Mouse (Mus musculus): ENCODE results near the gene Derl3. TPM values are rescaled to one million over a fixed set of nuclear protein-coding genes. Genes with fewer than 3 reads are reported as not detected.

Gene Derl3
- polyA plus RNA-seq, 1 experiment from 2014 or later: 5.1 TPM

GRCm38 (mm10) chr10:75930304-75930703, 37.1 kb downstream of the Derl3 start:
- 49% methylated on average over 6 of the region's 6 CpGs for WGBS
- H3K36me3 ChIP-seq (ENCODE audit: control insufficient read depth, insufficient read depth, low read length): no peaks in the 10 kb centered on the region
- DNase-seq (ENCODE audit: low spot score) (no peak), ATAC-seq (replicated peaks; ENCODE audit: low FRiP score) (no peak)
- H3K27ac ChIP-seq (ENCODE audit: low read depth, low read length): no peak overlapping the region
- no peak overlapping the region for H3K4me2 ChIP-seq
- peaks cover 15% of the 10 kb centered on the region for H3K4me1 ChIP-seq (replicated peaks; ENCODE audit: control insufficient read depth, insufficient read depth, low read length)
- H3K27me3 ChIP-seq (replicated peaks; ENCODE audit: control insufficient read depth, insufficient read depth, low read length): peaks cover 35% of the 10 kb centered on the region
- H3K4me3 ChIP-seq (ENCODE audit: low read depth, low read length): no peak overlapping the region
- H3K9me3 ChIP-seq (ENCODE audit: control insufficient read depth, low read length): no peaks in the 10 kb centered on the region
- H3K9ac ChIP-seq (ENCODE audit: low read depth, low read length): no peak overlapping the region

- H3K9ac ChIP-seq (ENCODE audit: low read depth, low read length): no peak overlapping the region
- H3K36me3 ChIP-seq (ENCODE audit: control insufficient read depth, insufficient read depth, low read length): no peaks in the 10 kb centered on the region
- H3K4me3 ChIP-seq (ENCODE audit: low read depth, low read length): 0 out of 2 replicates have a peak overlapping the region, but pooled peaks have one; percentile 10
- H3K9me3 ChIP-seq (ENCODE audit: control insufficient read depth, low read length): no peaks in the 10 kb centered on the region
- H3K27me3 ChIP-seq (replicated peaks; ENCODE audit: control insufficient read depth, insufficient read depth, low read length): peaks cover 37% of the 10 kb centered on the region
- peak overlapping the region; percentile 26; the same call in 1 of the 2 replicates for H3K4me2 ChIP-seq
- no peak for DNase-seq (ENCODE audit: low spot score)
- no peak for ATAC-seq (replicated peaks; ENCODE audit: low FRiP score)
- H3K27ac ChIP-seq (ENCODE audit: low read depth, low read length): no peak overlapping the region
- H3K4me1 ChIP-seq (replicated peaks; ENCODE audit: control insufficient read depth, insufficient read depth, low read length): peaks cover 21% of the 10 kb centered on the region
- WGBS: 24% methylated on average over 7 of the region's 7 CpGs
Measured at GRCm38 (mm10) chr10:75931311-75931710, 38.1 kb downstream of the Derl3 start.

- DNase-seq (ENCODE audit: low spot score) (peak; percentile 73), ATAC-seq (replicated peaks; ENCODE audit: low FRiP score) (peak; percentile 59)
- peaks cover 29% of the 10 kb centered on the region for H3K4me1 ChIP-seq (replicated peaks; ENCODE audit: control insufficient read depth, insufficient read depth, low read length)
- H3K36me3 ChIP-seq (ENCODE audit: control insufficient read depth, insufficient read depth, low read length): no peaks in the 10 kb centered on the region
- peaks cover 42% of the 10 kb centered on the region for H3K27me3 ChIP-seq (replicated peaks; ENCODE audit: control insufficient read depth, insufficient read depth, low read length)
- H3K27ac ChIP-seq (ENCODE audit: low read depth, low read length): no peak overlapping the region
- H3K4me3 ChIP-seq (ENCODE audit: low read depth, low read length): peak overlapping the region; percentile 50
- peak overlapping the region; percentile 74 for H3K9ac ChIP-seq (ENCODE audit: low read depth, low read length)
- no peaks in the 10 kb centered on the region for H3K9me3 ChIP-seq (ENCODE audit: control insufficient read depth, low read length)
- WGBS: 2% methylated on average over 42 of the region's 44 CpGs
- H3K4me2 ChIP-seq: peak overlapping the region; percentile 95
Measured at GRCm38 (mm10) chr10:75932081-75932678, 39.0 kb downstream of the Derl3 start.

GRCm38 (mm10) chr10:75932891-75933290, 39.7 kb downstream of the Derl3 start, which contains the start of gene Chchd10:
Gene Chchd10, plus strand, starts transcription at chr10:75933130.
- Histone ChIP-seq H3K27me3 (replicated peaks; ENCODE audit: control insufficient read depth, insufficient read depth, low read length) (peaks cover 42% of the 10 kb centered on the region), H3K9me3 (ENCODE audit: control insufficient read depth, low read length) (no peaks in the 10 kb centered on the region), H3K4me3 (ENCODE audit: low read depth, low read length) (peak within 1 kb of the TSS; percentile 50), H3K9ac (ENCODE audit: low read depth, low read length) (peak within 1 kb of the TSS; percentile 74), H3K27ac (ENCODE audit: low read depth, low read length) (no peak within 1 kb of the TSS), H3K36me3 (ENCODE audit: control insufficient read depth, insufficient read depth, low read length) (no peaks in the 10 kb centered on the region), H3K4me2 (peak within 1 kb of the TSS; percentile 95), H3K4me1 (replicated peaks; ENCODE audit: control insufficient read depth, insufficient read depth, low read length) (peaks cover 36% of the 10 kb centered on the region)
- no peak for ATAC-seq (replicated peaks; ENCODE audit: low FRiP score)
- WGBS: 44% methylated on average over 6 of the region's 6 CpGs
- DNase-seq (ENCODE audit: low spot score): no peak

GRCm38 (mm10) chr10:75934991-75935390, 41.8 kb downstream of the Derl3 start:
- H3K9me3 ChIP-seq (ENCODE audit: control insufficient read depth, low read length): no peaks in the 10 kb centered on the region
- DNase-seq (ENCODE audit: low spot score) (no peak), ATAC-seq (replicated peaks; ENCODE audit: low FRiP score) (no peak)
- H3K27me3 ChIP-seq (replicated peaks; ENCODE audit: control insufficient read depth, insufficient read depth, low read length): peaks cover 39% of the 10 kb centered on the region
- no peak overlapping the region for H3K27ac ChIP-seq (ENCODE audit: low read depth, low read length)
- peaks cover 52% of the 10 kb centered on the region for H3K4me1 ChIP-seq (replicated peaks; ENCODE audit: control insufficient read depth, insufficient read depth, low read length)
- peak overlapping the region; percentile 96 for H3K4me2 ChIP-seq
- no peak overlapping the region for H3K9ac ChIP-seq (ENCODE audit: low read depth, low read length)
- peak overlapping the region; percentile 81 for H3K4me3 ChIP-seq (ENCODE audit: low read depth, low read length)
- 47% methylated on average over 1 of the region's 1 CpGs for WGBS
- no peaks in the 10 kb centered on the region for H3K36me3 ChIP-seq (ENCODE audit: control insufficient read depth, insufficient read depth, low read length)

DNA sequence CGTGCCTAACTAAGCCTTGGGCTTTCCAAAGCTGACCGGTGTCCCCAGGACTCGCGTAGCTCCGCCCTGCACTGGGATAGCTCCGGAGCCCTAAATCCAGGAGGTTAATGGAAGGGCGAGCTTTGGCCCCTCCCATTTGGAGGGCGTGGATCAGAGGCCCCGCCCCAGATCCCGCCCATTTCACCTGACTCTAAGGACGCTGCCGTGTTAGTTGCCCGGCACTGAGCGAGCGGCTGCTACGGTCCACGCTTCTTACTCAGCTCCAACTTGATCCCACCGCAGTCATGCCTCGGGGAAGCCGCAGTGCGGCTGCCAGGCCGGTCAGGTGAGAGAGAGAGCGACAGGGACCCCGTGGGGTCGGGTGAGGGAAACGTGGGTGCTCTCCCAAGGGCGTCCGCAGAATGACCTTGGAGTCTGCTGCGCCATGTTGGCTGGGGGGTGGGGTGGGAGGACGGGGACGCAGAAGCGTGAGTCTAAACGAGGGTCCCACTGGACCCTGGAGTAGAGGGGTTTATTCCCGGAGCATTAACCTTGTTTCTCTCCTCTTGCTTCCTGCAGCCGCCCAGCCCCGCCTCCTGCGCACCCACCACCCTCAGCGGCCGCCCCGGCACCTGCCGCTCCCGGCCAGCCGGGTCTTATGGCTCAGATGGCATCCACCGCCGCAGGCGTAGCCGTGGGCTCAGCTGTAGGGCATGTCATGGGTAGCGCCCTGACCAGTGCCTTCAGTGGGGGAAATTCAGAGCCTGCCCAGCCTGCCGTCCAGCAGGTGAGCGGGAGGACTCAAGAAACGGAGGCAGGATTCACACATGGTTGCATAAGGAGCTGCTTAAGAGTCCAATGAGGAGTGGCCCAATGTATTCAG, 42.7 kb downstream of the Derl3 start, which contains the start of gene Mmp11:
Gene Mmp11, minus strand, starts transcription at position 817 of the 862 bp plus-strand sequence.
- 2% methylated on average over 50 of the region's 51 CpGs for WGBS
- Histone ChIP-seq H3K4me1 (replicated peaks; ENCODE audit: control insufficient read depth, insufficient read depth, low read length) (peaks cover 58% of the 10 kb centered on the region), H3K27ac (ENCODE audit: low read depth, low read length) (peak within 1 kb of the TSS; percentile 55; the same call in 1 of the 2 replicates), H3K36me3 (ENCODE audit: control insufficient read depth, insufficient read depth, low read length) (no peaks in the 10 kb centered on the region), H3K9me3 (ENCODE audit: control insufficient read depth, low read length) (no peaks in the 10 kb centered on the region), H3K4me2 (peak within 1 kb of the TSS; percentile 96), H3K9ac (ENCODE audit: low read depth, low read length) (peak within 1 kb of the TSS; percentile 80), H3K4me3 (ENCODE audit: low read depth, low read length) (peak within 1 kb of the TSS; percentile 81), H3K27me3 (replicated peaks; ENCODE audit: control insufficient read depth, insufficient read depth, low read length) (peaks cover 30% of the 10 kb centered on the region)
- DNase-seq (ENCODE audit: low spot score): peak; percentile 84
- peak; percentile 76 for ATAC-seq (replicated peaks; ENCODE audit: low FRiP score)

GRCm38 (mm10) chr10:75936909-75937667, 43.9 kb downstream of the Derl3 start:
- H3K4me2 ChIP-seq: peak overlapping the region; percentile 96
- H3K4me1 ChIP-seq (replicated peaks; ENCODE audit: control insufficient read depth, insufficient read depth, low read length): peaks cover 53% of the 10 kb centered on the region
- H3K36me3 ChIP-seq (ENCODE audit: control insufficient read depth, insufficient read depth, low read length): no peaks in the 10 kb centered on the region
- ATAC-seq (replicated peaks; ENCODE audit: low FRiP score): no peak
- DNase-seq (ENCODE audit: low spot score): no peak
- no peaks in the 10 kb centered on the region for H3K9me3 ChIP-seq (ENCODE audit: control insufficient read depth, low read length)
- H3K27me3 ChIP-seq (replicated peaks; ENCODE audit: control insufficient read depth, insufficient read depth, low read length): peaks cover 18% of the 10 kb centered on the region
- no peak overlapping the region for H3K9ac ChIP-seq (ENCODE audit: low read depth, low read length)
- 50% methylated on average over 18 of the region's 18 CpGs for whole genome bisulfite sequencing
- no peak overlapping the region for H3K27ac ChIP-seq (ENCODE audit: low read depth, low read length)
- peak overlapping the region; percentile 81 for H3K4me3 ChIP-seq (ENCODE audit: low read depth, low read length)

DNA sequence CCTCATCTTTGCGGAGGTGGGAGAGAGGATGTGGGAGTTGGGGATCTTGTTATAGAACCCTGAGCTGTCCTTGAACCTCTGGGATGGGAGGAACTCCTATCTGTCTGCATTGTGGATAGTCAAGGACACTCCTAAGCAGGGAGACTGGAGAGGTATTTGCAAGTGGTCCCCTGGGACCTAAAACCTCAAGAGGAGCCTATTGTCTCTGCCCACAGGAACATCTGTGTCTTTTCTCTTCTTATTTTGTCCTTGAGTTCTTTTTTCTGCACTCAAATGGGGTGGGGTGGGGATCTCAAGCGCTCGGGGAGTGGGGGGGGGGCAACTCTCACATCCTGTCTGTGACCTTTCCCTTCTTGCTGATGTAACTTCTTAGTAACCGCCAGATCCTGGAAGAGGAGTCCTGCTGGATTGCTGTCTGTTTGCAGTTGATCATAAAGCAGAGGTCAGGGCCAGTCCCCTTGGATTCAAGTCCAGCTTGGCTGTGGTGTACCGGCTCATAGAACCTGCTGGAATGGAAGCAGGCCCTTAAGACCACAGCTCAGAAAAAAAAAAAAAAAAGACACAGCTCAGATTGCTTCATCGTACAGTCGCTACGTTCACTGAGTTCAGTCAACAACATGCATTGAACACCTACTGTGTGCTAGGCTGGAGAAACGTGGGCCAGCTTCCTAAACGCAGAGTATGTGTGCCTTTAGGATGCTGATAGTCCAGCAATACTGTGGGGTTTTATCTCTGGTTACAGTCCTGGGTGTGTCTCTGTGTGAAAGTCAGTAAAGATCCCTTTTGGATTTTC, 44.8 kb downstream of the Derl3 start:
- peak; percentile 64 for ATAC-seq (replicated peaks; ENCODE audit: low FRiP score)
- Histone ChIP-seq H3K4me2 (peak overlapping the region; percentile 96), H3K9ac (ENCODE audit: low read depth, low read length) (no peak overlapping the region), H3K4me3 (ENCODE audit: low read depth, low read length) (peak overlapping the region; percentile 14; the same call in 1 of the 2 replicates), H3K4me1 (replicated peaks; ENCODE audit: control insufficient read depth, insufficient read depth, low read length) (peaks cover 46% of the 10 kb centered on the region), H3K9me3 (ENCODE audit: control insufficient read depth, low read length) (no peaks in the 10 kb centered on the region), H3K27ac (ENCODE audit: low read depth, low read length) (no peak overlapping the region), H3K36me3 (ENCODE audit: control insufficient read depth, insufficient read depth, low read length) (no peaks in the 10 kb centered on the region), H3K27me3 (replicated peaks; ENCODE audit: control insufficient read depth, insufficient read depth, low read length) (peaks cover 10% of the 10 kb centered on the region)
- 47% methylated on average over 10 of the region's 10 CpGs for WGBS
- no peak for DNase-seq (ENCODE audit: low spot score)
